Mouse (Mus musculus) MEL-GATA-1-ER (cell line): ENCODE data around the gene Gnptab.
"Not testable (repeated sequence)": the region's sequence is repeated elsewhere in the genome, so short reads cannot be mapped to it uniquely, and the experiment has no call there.

Source experiments
- DNase-seq: peaks from one replicate; pipeline ENCODE4 v3.0.0-alpha.2; 2012; ENCODE audit warnings: low read depth; ENCODE audit errors: extremely low read depth

The Gnptab gene

GRCm38 (mm10) chr10:88379013-88379885 lies at the start of gene Gnptab, which contains the start of gene Dram1:
TSS of gene Gnptab (plus strand) at chr10:88379132.
TSS of gene Dram1 (minus strand) at chr10:88379080.
- DNase-seq, result no peak

DNA sequence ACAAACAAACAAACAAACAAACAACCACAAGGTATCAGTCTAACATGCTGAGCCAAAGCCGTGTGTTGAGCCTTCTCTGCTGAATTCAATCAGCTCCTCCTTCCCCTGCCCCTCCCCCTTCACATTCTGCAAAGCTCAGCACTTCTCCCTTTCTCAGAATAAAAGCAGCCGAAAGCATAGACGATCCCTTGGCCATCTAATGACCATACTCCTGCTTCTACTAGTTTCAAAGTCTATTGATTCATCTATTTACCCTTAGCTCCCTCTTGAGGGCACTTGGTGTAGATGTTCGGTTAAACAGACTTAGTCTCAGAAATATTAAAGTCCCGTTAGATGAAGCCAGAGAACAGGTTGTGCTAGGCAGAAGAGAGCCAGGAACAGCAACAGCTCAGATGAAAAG lies 48.2 kb upstream of the Gnptab start:
- DNase-seq, result no peak

DNA sequence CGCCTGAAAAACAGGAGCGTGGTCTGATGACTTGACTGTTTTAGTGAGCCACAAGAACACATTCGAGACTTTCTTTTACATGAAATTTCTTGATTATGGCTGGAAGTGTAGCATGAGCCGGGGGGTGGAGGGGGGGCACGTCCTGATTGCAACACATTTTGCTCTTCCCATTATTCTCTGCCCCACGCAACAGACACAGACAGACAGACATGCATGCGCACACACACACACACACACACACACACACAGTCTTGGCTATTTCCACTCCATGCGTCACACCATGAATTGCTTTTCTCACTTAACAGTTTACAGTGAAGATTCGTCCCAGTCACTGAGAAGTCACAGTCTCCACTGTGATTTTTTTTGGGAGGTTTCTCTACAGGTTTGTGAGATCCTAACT lies 38.3 kb upstream of the Gnptab start:
- no peak for DNase-seq

DNA sequence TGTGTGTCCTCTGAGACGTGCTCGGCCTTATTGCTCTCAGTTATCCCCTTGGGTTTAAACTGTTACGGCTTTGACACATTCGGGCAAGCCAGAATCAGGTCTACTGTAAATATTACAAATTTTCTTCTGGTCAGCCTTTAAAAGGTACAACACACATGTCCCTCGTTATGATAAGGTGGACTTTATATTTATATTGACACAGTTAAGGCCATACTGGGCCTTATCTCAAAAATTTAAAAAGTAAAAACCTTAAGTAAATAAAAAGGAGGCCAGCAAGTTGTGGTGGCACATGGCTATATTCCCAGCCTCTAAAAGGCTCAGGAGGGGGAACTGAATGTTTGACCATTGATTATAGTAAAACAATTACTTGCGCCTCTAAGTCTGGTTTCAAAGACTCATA lies 37.6 kb upstream of the Gnptab start:
- DNase-seq, result no peak

GRCm38 (mm10) chr10:88345899-88346401 lies 33.0 kb upstream of the Gnptab start:
- no peak for DNase-seq

DNA sequence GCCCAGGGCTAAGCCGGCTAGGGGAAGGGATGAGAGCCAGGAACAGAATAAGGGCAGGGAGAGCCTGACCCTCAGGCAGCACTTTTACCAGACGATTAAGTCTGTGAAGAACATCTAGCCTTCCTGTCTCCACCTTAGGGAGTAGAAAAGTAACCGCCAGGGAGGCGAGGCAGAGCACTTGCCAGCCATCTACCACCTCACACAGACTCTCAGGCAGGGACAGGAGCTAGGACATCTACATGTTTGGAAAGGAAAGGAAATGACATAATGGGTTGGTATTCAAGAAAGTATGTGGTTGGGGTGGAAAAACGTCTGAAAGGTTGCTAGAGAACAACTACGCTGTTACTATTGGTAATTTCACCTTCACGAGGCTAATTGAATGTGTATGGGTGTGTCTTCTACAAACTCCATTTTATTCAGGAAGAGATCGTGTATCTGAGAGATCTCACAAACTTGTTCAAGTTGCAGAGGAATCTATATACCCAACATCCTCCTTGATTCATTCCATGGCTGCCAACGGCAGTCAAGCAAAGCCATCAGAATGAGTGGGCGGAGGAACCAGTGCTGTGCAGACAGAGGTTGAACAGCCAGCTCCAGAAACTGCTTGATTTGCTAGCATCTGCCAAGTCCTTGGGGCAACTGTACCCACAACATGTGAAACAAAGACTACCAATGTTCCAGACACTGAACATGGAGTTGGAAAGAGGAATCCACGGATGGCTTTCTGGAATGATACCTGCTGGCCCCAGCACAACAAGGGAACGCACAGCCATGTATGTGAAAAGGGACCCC lies 32.3 kb upstream of the Gnptab start:
- DNase-seq, result no peak

DNA sequence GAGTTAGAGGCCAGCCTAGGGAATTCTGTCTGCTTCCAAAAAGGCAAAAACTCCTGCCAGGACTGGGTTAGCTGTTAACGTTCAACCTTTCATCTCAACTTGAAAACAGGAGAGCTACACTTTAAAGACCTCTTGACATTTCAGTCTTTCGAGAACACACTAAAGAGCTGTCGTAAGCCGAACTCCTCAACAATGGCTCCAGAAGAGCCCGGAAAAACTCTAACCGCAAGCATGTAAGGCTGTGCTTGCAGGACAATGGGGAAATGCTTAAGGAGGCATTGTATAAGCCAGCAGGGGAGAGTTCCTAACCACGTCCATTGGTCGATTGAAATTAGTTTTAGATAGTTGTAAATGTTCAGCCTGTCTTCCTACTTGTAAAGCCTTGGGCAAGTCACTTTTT lies 29.1 kb upstream of the Gnptab start:
- DNase-seq, result no peak

- no peak for DNase-seq
Measured at GRCm38 (mm10) chr10:88350687-88351086, 28.2 kb upstream of the Gnptab start.

DNA sequence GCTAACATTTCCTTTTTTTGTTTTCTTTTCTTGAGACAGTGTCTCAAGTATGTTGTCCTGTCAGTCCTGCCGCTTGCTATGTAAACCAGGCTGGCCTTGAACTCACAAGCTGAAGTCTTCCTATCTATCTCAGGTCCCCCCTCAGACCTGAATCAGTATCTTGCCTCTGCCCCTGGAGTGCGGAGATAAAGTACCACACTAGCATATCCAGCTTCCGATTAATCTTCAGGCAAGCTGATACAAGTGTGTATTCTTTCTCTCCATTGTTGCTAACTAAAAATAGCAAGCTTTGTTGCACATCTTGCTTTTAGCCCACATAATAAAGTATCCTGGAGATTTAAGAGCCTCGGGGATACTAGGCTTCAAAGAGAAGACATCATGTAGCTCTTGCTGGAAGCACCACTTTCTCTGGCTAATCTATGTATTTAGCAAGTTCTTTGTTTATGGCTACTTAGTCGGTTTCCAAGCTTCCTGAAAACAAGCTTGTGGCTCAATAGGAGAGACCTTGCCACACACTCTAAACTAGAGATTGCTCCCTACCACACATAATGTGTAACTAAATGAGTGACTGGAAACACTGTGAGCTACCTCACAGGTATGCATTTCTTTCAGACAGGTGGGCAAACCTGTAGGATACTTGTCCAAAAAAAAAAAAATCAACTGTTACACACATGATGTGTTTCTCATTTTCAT lies 27.4 kb upstream of the Gnptab start:
- DNase-seq, result no peak

DNA sequence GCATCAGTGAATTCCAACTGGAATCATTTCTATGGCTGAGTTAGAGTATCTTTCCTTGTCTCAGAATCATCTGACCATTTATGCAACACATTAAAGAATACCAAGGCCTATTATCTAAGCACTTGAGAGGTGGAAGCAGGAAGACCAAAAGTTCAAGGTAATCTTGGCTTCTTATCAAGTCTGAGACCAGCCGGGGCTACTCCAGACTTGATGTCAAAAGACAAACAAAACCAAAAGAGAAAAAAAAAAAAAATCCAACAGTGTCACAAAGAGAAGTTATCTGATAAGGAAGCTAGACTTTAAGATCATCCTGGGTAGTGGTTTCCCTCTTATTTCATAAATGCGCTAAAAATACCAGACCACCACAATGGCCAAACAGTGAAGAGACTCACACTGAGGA lies 26.4 kb upstream of the Gnptab start:
- no peak for DNase-seq

- DNase-seq, result no peak
Measured at GRCm38 (mm10) chr10:88354599-88354998, 24.3 kb upstream of the Gnptab start.

DNA sequence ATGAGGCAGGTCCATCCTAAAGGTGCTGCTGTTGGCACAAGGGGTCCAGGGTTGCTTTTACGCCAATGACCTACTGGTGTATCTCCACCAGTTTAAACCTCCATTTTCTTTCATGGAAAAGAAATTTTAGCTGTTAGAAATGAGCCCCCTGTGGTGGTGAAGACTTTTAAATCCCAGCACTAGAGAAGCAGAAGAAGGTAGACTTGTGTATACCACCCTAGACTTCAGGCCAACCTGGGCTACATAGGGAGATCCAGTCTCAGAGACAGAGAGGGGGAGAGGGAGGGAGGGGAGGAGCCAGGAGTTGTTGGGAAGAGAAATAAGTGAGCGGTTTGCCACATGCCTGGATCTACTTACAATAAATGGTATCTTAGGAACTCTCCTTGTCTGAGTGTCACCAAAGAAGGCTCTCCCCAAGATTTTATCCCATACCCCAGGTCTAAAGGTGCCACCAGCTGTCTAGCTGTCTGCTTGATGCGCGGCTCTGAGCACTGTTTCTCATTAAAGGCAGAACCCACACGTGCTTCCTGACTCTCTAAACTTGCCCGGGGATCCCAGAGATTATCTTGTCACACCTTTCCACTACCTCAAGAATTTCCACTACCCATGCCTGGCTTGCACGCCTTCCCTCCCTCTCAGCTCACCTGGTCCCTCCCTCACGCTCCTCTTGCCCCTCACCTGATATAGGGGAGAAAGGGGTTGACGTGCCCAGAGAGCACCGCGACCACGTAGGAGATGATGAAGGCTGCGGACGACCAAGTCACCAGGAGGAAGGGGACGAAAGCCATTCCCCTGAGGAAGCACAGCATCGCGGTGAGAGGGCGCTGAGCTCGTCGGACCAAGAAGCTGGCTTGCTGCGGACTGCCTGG lies 22.6 kb upstream of the Gnptab start:
- DNase-seq, result no peak

DNA sequence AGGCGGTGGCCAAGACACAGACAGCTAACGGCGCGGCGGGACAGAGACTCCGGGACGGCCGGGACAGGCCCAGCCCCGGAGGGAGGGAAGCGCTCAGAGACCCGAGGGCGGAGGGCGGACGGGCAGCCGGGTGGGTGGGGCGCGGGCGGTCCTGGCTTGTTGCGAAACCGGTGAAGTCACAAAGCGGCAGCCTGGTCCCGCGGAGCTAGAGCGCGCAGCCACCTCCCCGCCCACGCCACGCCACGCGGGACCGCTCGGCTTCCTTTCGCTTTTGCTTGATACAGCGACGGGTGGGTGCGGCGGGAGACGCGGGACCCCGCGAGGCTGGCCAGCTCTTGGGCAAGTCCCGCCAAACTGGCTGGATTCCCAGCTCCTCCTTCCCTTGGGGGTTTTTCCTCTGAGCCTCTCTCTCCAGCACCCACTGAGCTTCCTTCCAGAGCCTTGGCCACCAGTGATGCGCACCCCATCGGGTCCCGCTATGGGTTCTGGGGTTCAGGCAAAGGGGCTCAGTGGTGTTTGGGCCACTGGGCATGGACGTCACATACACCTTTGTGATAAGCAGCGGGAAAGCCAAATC lies 21.9 kb upstream of the Gnptab start:
- DNase-seq, result no peak

DNA sequence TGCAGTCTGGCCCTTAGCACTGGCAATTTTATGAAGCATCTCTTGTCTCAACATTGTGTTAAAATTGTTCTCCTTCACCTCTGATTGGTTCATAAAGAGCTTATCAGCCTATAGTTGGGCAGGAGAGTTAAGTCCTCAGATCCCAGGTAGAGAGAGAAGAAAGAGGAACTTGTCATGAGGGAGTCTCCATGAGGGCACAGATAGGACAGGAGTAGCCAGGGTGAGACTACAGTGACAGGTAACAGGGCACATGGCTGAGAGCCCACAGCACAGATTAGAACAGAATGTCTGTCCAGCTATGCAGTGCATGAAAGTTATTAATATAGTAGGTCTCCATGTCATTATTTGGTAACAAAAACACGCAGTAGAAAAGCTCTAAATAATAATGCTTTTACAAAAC lies 16.7 kb upstream of the Gnptab start:
- no peak for DNase-seq

GRCm38 (mm10) chr10:88364221-88364620 lies 14.7 kb upstream of the Gnptab start:
- no peak for DNase-seq

DNA sequence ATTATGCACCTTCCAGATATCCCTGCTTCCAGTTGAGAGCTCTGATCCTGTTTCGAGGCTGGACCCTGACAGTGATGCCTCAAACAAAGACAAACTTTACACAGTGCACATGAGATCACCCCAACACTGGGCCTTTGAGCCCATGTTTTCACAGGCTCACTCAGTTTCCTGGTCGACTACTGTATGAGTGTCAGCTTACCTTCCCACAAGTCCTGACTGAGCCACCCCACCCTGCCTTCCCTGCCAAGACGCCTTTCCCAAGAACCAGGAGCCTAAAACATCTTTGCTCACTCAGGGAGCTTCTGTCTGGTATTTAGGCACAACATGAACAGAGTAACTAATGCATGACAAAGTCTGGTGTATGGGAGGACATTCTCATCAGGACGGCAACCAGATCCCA lies 9.7 kb upstream of the Gnptab start:
- DNase-seq, result no peak

DNA sequence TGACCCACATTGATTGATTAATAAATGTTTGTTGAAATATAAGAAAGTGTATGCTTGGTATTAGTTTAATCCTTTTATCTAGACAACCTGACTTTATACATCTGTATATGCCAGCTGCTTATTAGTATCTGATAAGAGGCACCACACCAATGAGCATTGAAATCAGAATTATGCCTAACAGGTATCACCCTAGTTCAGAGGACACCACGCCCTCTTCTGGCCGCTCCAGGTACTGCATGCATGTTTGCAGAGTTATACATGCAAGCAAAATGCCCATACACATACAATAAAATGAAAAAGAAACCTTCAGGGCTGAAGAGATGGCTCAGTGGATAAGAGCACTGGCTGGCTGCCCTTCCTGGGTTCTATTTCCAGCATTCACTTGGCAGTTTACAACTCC lies 7.1 kb upstream of the Gnptab start:
- no peak for DNase-seq

GRCm38 (mm10) chr10:88372436-88372835 lies 6.5 kb upstream of the Gnptab start:
- DNase-seq, result no peak

DNA sequence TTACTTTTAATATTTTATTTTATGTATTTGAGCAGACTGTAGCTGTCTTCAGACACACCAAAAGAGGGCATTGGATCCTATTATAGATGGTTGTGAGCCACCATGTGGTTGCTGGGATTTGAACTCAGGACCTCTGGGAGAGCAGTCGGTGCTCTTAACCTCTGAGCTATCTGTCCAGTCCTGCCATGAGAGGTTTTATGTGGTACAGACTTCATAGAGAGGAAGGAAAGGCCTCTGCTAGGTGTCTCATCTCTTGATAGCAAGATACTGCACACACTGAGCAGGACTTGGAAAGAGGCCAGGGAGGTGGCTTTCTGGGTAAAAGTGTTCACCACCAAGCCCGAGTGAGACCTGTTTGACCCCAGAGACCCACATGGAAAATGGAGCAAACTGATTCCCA lies 6.0 kb upstream of the Gnptab start:
- not testable (repeated sequence) for DNase-seq

GRCm38 (mm10) chr10:88374984-88375383 lies 3.9 kb upstream of the Gnptab start:
- DNase-seq, result no peak
